Mouse (Mus musculus) splenic B cell, adult 2 months (primary cell): ENCODE results near the gene Coq8a.

Experiments used
- DNase-seq: peaks from one replicate; pipeline ENCODE4 v3.0.0-alpha.2; 2011; ENCODE audit warnings: low read depth, low spot score
- H3K27me3 ChIP-seq: 2 replicates; pipeline ENCODE4 v1.6.1; 2012; ENCODE audit warnings: mild to moderate bottlenecking, low read length, moderate library complexity, mixed read lengths; ENCODE audit not compliant: control insufficient read depth, poor library complexity, insufficient read depth, severe bottlenecking
- H3K36me3 ChIP-seq: 2 replicates; pipeline ENCODE4 v1.6.1; 2012; ENCODE audit warnings: mild to moderate bottlenecking, low read length, moderate library complexity, mixed read lengths; ENCODE audit not compliant: control insufficient read depth, poor library complexity, insufficient read depth, severe bottlenecking

Coq8a gene

DNA sequence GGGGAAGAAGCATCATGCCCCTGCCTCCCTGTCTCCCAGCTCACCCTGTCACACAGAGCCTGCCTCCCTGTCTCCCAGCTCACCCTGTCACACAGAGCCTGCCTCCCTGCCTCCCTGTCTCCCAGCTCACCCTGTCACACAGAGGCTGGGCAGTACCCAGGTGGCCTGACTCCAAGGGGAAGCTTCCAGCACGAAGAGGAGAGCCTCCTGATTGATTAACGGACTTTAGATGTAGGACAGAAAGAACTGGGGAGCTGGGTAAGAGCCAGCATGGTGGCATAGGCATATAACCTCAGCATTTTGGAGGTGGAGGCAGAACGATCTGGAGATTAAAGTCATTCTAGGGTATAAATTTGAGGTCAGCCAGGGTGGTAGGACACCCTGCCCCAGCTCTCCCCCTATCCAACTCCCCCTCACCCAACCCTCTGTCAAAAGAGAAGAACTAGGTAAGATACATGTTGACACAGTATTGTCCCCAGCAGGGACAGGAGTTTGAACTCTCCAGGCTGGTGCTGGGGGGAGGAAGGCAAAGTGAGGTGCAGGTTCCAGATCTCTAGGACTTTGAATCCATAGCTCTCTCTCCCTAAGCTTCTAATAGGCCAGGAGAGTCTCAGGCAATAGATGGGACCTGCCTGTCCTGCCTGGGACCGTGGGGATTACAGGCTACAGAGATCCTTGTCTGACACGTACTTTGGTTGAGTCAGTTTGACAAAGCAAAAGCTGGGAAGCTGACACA lies 17.3 kb upstream of the Coq8a start:
- Histone ChIP-seq H3K27me3 (no peaks in the 10 kb centered on the region), H3K36me3 (no peaks in the 10 kb centered on the region)
- no peak for DNase-seq

DNA sequence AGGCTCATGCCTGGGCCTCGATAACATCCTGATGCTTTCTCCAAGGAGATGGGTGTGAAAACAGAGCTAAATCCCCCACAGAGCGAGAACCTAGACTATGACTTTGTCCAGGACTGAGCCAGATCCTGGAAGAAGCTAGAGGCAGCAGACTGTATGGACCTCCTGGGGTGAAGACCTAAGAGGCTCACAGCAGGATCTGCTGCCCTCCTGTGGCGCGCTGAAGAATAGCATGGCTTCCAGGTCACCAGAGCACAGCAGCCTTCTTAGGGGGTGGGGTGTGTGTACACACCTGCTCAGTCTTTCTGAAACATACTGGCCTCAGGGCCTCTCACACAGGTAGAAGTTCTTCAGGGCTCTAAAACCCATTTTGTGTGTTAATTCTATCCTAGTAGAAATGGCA lies 15.6 kb upstream of the Coq8a start:
- peak; percentile 92 for DNase-seq
- Histone ChIP-seq H3K36me3 (no peaks in the 10 kb centered on the region), H3K27me3 (no peaks in the 10 kb centered on the region)

DNA sequence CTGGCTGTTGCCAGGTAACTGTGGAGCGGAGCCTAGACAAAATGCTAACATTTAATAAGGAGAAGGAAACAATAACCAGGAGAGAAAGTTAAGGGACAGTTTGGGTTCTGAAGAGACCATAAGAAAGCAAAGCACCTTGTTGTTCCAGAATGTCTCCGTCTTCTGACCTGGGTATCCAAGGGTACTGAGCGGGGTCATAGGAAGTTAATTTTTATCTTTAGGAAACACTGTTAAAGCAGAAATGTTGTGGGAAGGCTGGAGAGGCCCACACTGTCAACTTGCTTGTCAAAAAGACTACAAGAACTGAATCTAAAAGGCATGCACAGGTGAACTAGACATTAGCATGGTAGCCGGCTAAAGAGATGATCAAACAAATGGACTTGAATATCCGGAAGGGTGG lies 13.5 kb upstream of the Coq8a start:
- DNase-seq, result no peak
- Histone ChIP-seq H3K36me3 (no peaks in the 10 kb centered on the region), H3K27me3 (no peaks in the 10 kb centered on the region)

DNA sequence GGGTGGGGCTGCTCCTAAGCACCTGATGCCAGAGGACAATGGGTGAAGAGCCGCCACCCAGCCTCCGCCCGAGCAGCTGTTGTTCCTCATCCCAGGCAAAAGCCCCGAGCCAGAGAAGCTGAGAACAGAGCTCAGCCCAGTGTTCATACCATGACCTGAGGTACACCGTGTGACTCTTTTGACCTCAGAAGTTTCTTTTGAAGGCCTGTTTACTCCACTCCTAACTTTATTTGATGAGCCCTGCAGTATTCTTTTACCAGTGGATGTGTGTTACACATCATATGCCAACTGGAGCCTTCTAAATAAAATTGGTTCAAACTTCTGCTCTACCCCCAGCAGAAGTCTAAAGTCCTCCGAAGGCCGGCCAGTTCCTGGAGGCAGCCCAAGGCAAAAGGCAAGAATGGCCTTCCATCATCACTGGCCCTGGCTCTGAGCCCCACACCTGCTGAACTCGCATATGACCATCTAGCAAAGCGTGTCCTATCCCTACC lies 11.4 kb upstream of the Coq8a start:
- no peaks in the 10 kb centered on the region for H3K27me3 ChIP-seq
- DNase-seq, result no peak
- no peaks in the 10 kb centered on the region for H3K36me3 ChIP-seq

DNA sequence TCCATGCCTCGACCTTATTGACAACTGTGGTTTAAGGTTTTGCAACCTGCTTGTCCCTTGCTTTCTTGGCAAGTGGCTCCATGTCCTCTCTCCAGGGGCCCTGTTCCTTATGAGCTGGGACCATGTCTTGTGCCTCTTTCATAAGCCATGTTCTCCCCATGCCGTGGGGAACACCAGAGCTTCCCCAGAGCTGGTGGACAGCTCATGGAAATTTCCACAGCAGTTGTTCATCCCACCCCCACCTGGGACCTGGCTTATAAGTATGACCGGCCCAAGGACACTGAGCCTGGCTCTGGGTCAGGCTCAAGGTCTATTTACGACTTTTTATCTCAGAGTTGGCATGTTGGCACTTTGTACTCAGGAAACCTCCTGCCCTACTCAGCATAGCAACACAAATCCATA lies 10.6 kb upstream of the Coq8a start:
- Histone ChIP-seq H3K27me3 (no peaks in the 10 kb centered on the region), H3K36me3 (no peaks in the 10 kb centered on the region)
- no peak for DNase-seq

DNA sequence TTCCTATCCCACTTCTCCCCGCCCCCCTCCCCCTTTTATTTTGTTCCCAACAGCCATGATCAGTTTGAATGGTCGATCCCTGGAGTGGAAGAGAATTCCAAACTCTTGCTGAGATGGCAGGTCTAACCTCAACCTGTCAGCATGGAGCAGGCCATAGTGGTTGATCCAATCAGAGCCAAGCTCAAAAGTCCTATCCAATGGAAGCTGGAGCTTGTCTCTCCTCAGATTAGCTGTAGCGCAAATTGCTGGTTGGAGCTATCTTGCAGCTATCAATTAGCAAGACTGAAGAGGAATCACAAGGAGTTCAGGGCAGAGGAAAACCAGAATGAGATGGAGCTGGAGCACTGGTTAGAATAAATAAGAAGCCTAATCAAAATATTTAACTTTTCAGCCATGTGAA lies 9.0 kb upstream of the Coq8a start:
- DNase-seq, result no peak

DNA sequence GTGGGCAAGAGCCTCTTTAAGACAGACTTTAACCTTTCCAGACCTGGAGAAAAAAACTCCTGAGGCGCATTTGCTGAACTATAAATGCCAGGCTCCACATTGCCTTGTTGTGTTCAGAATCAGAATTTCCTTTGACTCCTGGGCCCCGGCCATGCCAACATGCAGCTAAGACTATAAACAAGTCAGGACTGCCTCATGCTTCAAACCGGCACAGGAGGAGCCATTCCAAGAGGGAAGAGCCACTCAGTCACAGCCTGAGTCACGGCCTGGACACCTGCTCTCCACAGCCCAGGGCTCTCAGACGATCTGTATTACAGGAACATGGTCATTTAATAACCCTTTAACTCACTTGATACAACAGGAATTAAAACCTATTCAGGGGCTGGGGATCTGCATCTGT lies 1.3 kb upstream of the Coq8a start:
- no peak for DNase-seq
- Histone ChIP-seq H3K36me3 (no peaks in the 10 kb centered on the region), H3K27me3 (no peaks in the 10 kb centered on the region)

More for the DNA sequence above, 9.0 kb upstream of the Coq8a start:
- no peaks in the 10 kb centered on the region for H3K27me3 ChIP-seq
- H3K36me3 ChIP-seq, result no peaks in the 10 kb centered on the region

DNA sequence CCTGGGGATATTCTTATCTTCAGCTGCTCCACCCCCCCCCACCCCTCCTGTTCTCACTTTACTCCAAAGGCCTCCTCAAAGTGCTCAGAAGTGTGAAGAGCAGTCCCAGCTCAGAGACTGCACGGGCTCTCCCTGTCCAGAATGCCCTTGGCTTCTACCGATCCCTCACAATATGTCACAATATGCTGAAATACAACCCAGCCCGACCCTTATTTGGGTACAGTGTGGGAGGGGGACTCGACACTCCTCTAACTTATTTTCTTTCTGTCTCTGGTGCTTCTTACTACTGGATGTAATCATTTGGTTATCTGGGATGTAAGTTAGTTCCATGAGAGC lies 281 bp upstream of the Coq8a start:
- Histone ChIP-seq H3K36me3 (no peaks in the 10 kb centered on the region), H3K27me3 (no peaks in the 10 kb centered on the region)
- DNase-seq, result no peak

DNA sequence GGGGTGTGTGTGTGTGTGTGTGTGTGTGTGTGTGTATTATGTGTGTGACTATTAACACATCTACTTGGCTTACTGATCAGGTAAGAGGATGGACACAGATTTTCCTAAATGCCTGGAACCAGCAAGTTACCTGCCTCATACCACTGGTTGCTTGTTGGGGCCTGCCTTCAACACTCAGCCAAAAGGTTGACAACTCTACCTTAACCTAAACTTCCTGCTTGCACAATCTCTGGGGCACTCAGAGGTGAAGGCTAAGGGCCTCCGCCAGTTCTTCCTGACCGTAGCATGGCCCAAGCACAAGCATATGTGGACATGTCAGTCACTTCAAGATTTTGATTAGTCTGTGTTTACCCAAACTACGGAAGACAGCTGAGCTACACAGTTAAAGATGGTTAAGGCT lies 1.4 kb downstream of the Coq8a start:
- Histone ChIP-seq H3K36me3 (no peaks in the 10 kb centered on the region), H3K27me3 (no peaks in the 10 kb centered on the region)
- DNase-seq, result peak; percentile 65

DNA sequence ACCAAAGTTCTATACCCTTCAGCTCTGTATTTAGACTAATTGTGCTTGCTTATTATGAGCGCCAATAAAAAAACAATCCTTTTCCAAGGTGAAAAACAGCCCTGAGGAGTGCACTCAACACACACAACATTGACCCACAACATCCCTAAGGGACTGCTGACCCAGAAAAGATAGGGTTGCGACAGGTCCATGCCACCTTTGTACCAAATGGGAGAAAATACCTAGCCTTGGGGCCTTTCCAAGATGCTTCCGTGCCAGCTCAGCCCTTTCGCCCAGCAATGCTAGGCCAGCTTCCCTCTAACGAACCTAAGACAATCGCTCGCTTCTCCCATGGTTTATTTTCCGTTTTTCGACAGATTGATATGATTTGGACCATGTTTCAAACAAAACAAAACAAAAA lies 2.9 kb downstream of the Coq8a start:
- Histone ChIP-seq H3K36me3 (no peaks in the 10 kb centered on the region), H3K27me3 (no peaks in the 10 kb centered on the region)
- DNase-seq, result no peak

DNA sequence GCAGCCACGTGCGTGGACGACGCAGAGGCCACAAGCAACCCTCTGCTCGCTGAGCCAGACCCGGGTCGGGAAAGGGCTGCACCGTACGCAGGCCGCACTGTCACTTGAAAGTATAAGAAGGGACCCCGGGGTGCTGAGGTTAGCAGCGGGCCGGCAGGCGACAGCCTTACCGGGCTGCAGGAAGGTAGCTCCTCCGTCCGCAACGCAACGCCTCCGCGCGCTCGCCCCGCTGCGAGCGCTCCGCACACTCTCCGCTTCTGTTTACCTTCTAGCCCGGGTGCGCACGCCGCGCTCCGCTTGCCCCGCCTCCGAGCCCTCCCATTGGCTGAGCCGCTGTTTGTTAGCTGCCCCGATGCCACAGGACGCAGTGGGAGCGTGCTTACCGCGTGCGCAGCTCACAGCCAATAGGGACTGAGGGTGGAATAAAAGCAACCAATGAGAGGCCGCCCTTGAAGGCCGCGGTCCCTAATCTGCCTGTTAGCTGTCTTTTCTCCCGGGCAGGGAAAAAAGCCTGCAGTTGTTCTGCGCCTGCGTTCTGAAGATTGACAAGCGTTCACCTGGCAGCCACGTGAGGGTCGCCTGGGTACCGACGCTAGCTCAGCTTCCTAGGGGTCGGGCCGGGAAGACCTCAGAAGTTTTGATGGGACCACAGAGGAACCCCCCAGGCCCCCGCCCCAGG lies 3.6 kb downstream of the Coq8a start:
- DNase-seq, result peak; percentile 99
- Histone ChIP-seq H3K27me3 (no peaks in the 10 kb centered on the region), H3K36me3 (no peaks in the 10 kb centered on the region)

DNA sequence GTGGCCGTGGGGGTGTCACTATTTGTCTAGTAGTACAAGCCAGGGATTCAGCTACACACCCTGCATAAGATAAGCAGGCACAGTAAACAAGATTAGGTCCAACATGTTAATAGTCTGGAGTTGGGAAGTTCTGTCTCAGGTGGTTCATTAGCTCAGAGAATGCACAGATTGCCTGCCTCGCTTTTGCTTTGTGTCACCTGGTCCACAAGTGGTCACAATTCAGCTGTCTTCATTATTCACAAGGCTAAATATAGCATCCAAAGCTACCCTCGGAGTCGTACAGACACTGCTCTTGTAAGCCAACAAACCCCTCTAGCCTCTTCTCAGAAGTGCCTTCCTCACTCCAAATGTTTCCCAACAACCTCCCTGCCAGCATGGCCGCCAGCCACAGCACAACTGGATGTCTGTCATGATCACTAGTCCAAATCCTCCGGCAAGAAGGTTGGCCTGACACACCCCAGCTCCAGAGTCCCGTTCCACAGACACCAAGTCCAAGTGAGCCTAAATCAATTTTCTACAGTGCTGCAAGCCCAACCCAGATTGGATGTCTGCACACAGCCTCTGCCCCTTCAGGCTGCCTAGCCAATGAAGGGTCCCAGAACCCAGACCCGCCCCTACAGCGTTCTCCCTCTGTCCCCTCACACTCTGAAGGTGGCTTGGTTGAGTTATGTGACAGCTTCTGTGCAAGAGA lies 4.5 kb downstream of the Coq8a start:
- no peaks in the 10 kb centered on the region for H3K27me3 ChIP-seq
- no peaks in the 10 kb centered on the region for H3K36me3 ChIP-seq
- peak; percentile 64 for DNase-seq

DNA sequence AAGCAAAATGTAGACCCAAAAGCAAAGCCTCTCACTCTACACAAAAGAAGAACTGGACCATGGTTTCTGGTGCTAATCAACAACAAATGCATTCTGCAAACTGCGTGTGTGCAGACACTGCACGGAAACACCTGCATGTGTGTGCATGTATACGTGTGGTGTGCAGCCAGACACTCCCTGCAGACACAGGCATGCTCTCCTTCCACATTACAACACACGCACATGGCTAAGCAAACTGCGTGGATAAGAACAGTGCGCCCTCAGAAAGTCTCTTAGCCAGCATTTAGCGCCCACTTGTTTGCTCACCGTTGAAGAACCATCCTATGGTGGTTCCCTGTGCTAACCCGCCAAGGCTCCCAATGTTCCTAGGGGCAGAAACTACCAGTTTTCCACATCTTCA lies 5.4 kb downstream of the Coq8a start:
- Histone ChIP-seq H3K27me3 (no peaks in the 10 kb centered on the region), H3K36me3 (no peaks in the 10 kb centered on the region)
- DNase-seq, result no peak

DNA sequence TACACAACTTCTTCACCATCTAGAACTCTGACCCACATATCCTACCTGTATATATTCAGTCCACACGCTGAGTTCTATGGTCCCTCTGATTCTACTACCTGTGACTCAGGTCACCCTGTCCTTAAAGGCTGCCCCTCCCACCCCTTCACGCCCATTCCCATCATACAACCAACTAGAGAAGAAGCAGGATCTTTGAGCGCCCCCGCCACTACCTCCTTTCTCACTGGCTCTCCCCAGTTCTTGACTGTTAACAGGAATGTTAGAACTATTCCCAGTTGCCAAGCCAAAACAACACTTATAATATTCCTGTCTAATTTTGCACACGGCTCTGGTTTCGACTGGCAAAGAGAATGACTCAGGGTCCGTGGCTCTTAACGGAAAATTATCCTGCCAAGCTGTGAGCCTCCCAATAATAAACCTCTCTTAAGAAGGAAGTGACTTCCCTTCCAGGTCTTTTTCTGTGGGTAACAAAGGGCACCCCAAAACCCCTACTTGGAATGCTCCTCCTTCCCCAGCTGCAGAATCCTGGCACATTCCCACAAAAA lies 5.9 kb downstream of the Coq8a start:
- Histone ChIP-seq H3K36me3 (no peaks in the 10 kb centered on the region), H3K27me3 (no peaks in the 10 kb centered on the region)
- DNase-seq, result no peak

DNA sequence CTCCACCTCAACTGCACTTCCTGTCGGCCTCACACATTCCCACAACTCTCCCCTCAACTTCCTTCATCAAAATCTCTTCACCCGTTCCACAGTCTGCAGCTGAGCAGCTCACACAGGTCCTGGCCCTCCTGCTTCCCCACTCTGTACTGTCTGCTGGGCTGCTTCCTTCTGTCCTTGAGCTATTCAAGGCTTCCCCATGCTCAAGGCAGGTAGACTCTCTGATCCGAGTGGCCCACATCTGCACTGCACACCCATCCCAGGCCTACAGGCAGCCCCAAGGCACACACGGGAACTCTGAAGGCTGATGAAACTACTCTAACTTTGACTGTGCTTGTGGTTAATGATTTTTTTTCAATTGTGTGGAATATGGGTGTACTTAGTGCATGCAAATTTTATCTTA lies 6.5 kb downstream of the Coq8a start:
- Histone ChIP-seq H3K36me3 (no peaks in the 10 kb centered on the region), H3K27me3 (no peaks in the 10 kb centered on the region)
- DNase-seq, result peak; percentile 24
